Mouse (Mus musculus): ENCODE data around the gene E130308A19Rik. TPM values are rescaled to one million over a fixed set of nuclear protein-coding genes. Genes with fewer than 3 reads are reported as not detected.
A peak's percentile ranks its signal among the peaks of the same experiment; 100 is the strongest.

E130308A19Rik gene
- polyA plus RNA-seq, 1 experiment from 2014 or later, result 30.5 TPM

GRCm38 (mm10) chr4:59764950-59765349, 138.9 kb downstream of the E130308A19Rik start:
- WGBS (ENCODE audit: insufficient replicate concordance), result 49% methylated on average over 7 of the region's 7 CpGs
- Histone ChIP-seq H3K4me3 (ENCODE audit: low read depth, low read length) (no peak overlapping the region), H3K4me1 (ENCODE audit: control insufficient read depth, insufficient read depth, low read length) (no peaks in the 10 kb centered on the region), H3K27ac (ENCODE audit: low read depth, low read length) (no peak overlapping the region; the same call in 1 of the 2 replicates), H3K9ac (ENCODE audit: low read depth, low read length) (no peak overlapping the region), H3K4me2 (no peak overlapping the region), H3K27me3 (ENCODE audit: control insufficient read depth, insufficient read depth, low read length) (no peaks in the 10 kb centered on the region), H3K9me3 (replicated peaks; ENCODE audit: control insufficient read depth, low read length) (no peaks in the 10 kb centered on the region), H3K36me3 (ENCODE audit: control insufficient read depth, insufficient read depth, low read length) (no peaks in the 10 kb centered on the region)
- ATAC-seq (replicated peaks; ENCODE audit: insufficient number of reproducible peaks, low FRiP score, low TSS enrichment), result no peak

- H3K27ac ChIP-seq (ENCODE audit: low read depth, low read length), result peak overlapping the region; percentile 51
- no peaks in the 10 kb centered on the region for H3K4me1 ChIP-seq (ENCODE audit: control insufficient read depth, insufficient read depth, low read length)
- WGBS (ENCODE audit: insufficient replicate concordance), result 54% methylated on average over 7 of the region's 7 CpGs
- H3K27me3 ChIP-seq (ENCODE audit: control insufficient read depth, insufficient read depth, low read length), result no peaks in the 10 kb centered on the region
- no peak overlapping the region for H3K4me2 ChIP-seq
- peaks cover 5% of the 10 kb centered on the region; the same call in 1 of the 2 replicates for H3K36me3 ChIP-seq (ENCODE audit: control insufficient read depth, insufficient read depth, low read length)
- ATAC-seq (replicated peaks; ENCODE audit: insufficient number of reproducible peaks, low FRiP score, low TSS enrichment), result peak; percentile 45; the same call in 1 of the 2 replicates
- no peak overlapping the region for H3K4me3 ChIP-seq (ENCODE audit: low read depth, low read length)
- H3K9ac ChIP-seq (ENCODE audit: low read depth, low read length), result no peak overlapping the region
- H3K9me3 ChIP-seq (replicated peaks; ENCODE audit: control insufficient read depth, low read length), result no peaks in the 10 kb centered on the region
Observed at GRCm38 (mm10) chr4:59765385-59766005, 139.5 kb downstream of the E130308A19Rik start.

GRCm38 (mm10) chr4:59767717-59768116, 141.7 kb downstream of the E130308A19Rik start:
- H3K4me2 ChIP-seq, result no peak overlapping the region
- H3K27ac ChIP-seq (ENCODE audit: low read depth, low read length), result no peak overlapping the region
- 70% methylated on average over 2 of the region's 2 CpGs for WGBS (ENCODE audit: insufficient replicate concordance)
- no peaks in the 10 kb centered on the region for H3K4me1 ChIP-seq (ENCODE audit: control insufficient read depth, insufficient read depth, low read length)
- no peaks in the 10 kb centered on the region for H3K27me3 ChIP-seq (ENCODE audit: control insufficient read depth, insufficient read depth, low read length)
- H3K36me3 ChIP-seq (ENCODE audit: control insufficient read depth, insufficient read depth, low read length), result peaks cover 16% of the 10 kb centered on the region
- H3K9ac ChIP-seq (ENCODE audit: low read depth, low read length), result no peak overlapping the region
- H3K4me3 ChIP-seq (ENCODE audit: low read depth, low read length), result no peak overlapping the region
- H3K9me3 ChIP-seq (replicated peaks; ENCODE audit: control insufficient read depth, low read length), result no peaks in the 10 kb centered on the region
- ATAC-seq (replicated peaks; ENCODE audit: insufficient number of reproducible peaks, low FRiP score, low TSS enrichment), result no peak

- Histone ChIP-seq H3K4me3 (ENCODE audit: low read depth, low read length) (no peak overlapping the region), H3K4me2 (no peak overlapping the region), H3K36me3 (ENCODE audit: control insufficient read depth, insufficient read depth, low read length) (peaks cover 16% of the 10 kb centered on the region), H3K9ac (ENCODE audit: low read depth, low read length) (no peak overlapping the region), H3K9me3 (replicated peaks; ENCODE audit: control insufficient read depth, low read length) (no peaks in the 10 kb centered on the region), H3K27ac (ENCODE audit: low read depth, low read length) (no peak overlapping the region), H3K4me1 (ENCODE audit: control insufficient read depth, insufficient read depth, low read length) (peaks cover 3% of the 10 kb centered on the region), H3K27me3 (ENCODE audit: control insufficient read depth, insufficient read depth, low read length) (no peaks in the 10 kb centered on the region)
- 62% methylated on average over 17 of the region's 17 CpGs for WGBS (ENCODE audit: insufficient replicate concordance)
- ATAC-seq (replicated peaks; ENCODE audit: insufficient number of reproducible peaks, low FRiP score, low TSS enrichment), result no peak
Observed at GRCm38 (mm10) chr4:59772171-59772879, 146.3 kb downstream of the E130308A19Rik start.

- H3K9me3 ChIP-seq (replicated peaks; ENCODE audit: control insufficient read depth, low read length), result no peaks in the 10 kb centered on the region
- peak; percentile 60; the same call in 1 of the 2 replicates for ATAC-seq (replicated peaks; ENCODE audit: insufficient number of reproducible peaks, low FRiP score, low TSS enrichment)
- no peak overlapping the region for H3K9ac ChIP-seq (ENCODE audit: low read depth, low read length)
- H3K4me1 ChIP-seq (ENCODE audit: control insufficient read depth, insufficient read depth, low read length), result peaks cover 16% of the 10 kb centered on the region
- no peaks in the 10 kb centered on the region for H3K27me3 ChIP-seq (ENCODE audit: control insufficient read depth, insufficient read depth, low read length)
- H3K27ac ChIP-seq (ENCODE audit: low read depth, low read length), result peak overlapping the region; percentile 77
- 52% methylated on average over 3 of the region's 3 CpGs for WGBS (ENCODE audit: insufficient replicate concordance)
- H3K4me3 ChIP-seq (ENCODE audit: low read depth, low read length), result no peak overlapping the region
- H3K36me3 ChIP-seq (ENCODE audit: control insufficient read depth, insufficient read depth, low read length), result no peaks in the 10 kb centered on the region; the same call in 1 of the 2 replicates
- H3K4me2 ChIP-seq, result no peak overlapping the region
Observed at GRCm38 (mm10) chr4:59777828-59778227, 151.8 kb downstream of the E130308A19Rik start.

GRCm38 (mm10) chr4:59780568-59780967, 154.6 kb downstream of the E130308A19Rik start:
- H3K27me3 ChIP-seq (ENCODE audit: control insufficient read depth, insufficient read depth, low read length), result no peaks in the 10 kb centered on the region
- WGBS (ENCODE audit: insufficient replicate concordance), result 55% methylated on average over 1 of the region's 1 CpGs

GRCm38 (mm10) chr4:59782853-59783684, 157.1 kb downstream of the E130308A19Rik start:
- peak; percentile 64 for ATAC-seq (replicated peaks; ENCODE audit: insufficient number of reproducible peaks, low FRiP score, low TSS enrichment)
- under 1% methylated on average over 47 of the region's 47 CpGs for WGBS (ENCODE audit: insufficient replicate concordance)

More at GRCm38 (mm10) chr4:59780568-59780967, 154.6 kb downstream of the E130308A19Rik start:
- ATAC-seq (replicated peaks; ENCODE audit: insufficient number of reproducible peaks, low FRiP score, low TSS enrichment), result no peak
- H3K27ac ChIP-seq (ENCODE audit: low read depth, low read length), result no peak overlapping the region
- no peak overlapping the region for H3K9ac ChIP-seq (ENCODE audit: low read depth, low read length)
- H3K4me1 ChIP-seq (ENCODE audit: control insufficient read depth, insufficient read depth, low read length), result peaks cover 16% of the 10 kb centered on the region
- no peaks in the 10 kb centered on the region for H3K9me3 ChIP-seq (replicated peaks; ENCODE audit: control insufficient read depth, low read length)
- H3K36me3 ChIP-seq (ENCODE audit: control insufficient read depth, insufficient read depth, low read length), result no peaks in the 10 kb centered on the region; the same call in 1 of the 2 replicates
- H3K4me3 ChIP-seq (ENCODE audit: low read depth, low read length), result no peak overlapping the region
- H3K4me2 ChIP-seq, result no peak overlapping the region

GRCm38 (mm10) chr4:59783685-59784279, 157.8 kb downstream of the E130308A19Rik start:
- no peaks in the 10 kb centered on the region for H3K27me3 ChIP-seq (ENCODE audit: control insufficient read depth, insufficient read depth, low read length)
- no peaks in the 10 kb centered on the region for H3K36me3 ChIP-seq (ENCODE audit: control insufficient read depth, insufficient read depth, low read length)
- H3K4me2 ChIP-seq, result peak overlapping the region; percentile 92
- peak; percentile 91 for ATAC-seq (replicated peaks; ENCODE audit: insufficient number of reproducible peaks, low FRiP score, low TSS enrichment)
- H3K27ac ChIP-seq (ENCODE audit: low read depth, low read length), result peak overlapping the region; percentile 85
- peak overlapping the region; percentile 96 for H3K9ac ChIP-seq (ENCODE audit: low read depth, low read length)
- H3K4me3 ChIP-seq (ENCODE audit: low read depth, low read length), result peak overlapping the region; percentile 100
- 1% methylated on average over 35 of the region's 36 CpGs for WGBS (ENCODE audit: insufficient replicate concordance)
- H3K9me3 ChIP-seq (replicated peaks; ENCODE audit: control insufficient read depth, low read length), result no peaks in the 10 kb centered on the region
- H3K4me1 ChIP-seq (ENCODE audit: control insufficient read depth, insufficient read depth, low read length), result peaks cover 3% of the 10 kb centered on the region; the same call in 1 of the 2 replicates

More at GRCm38 (mm10) chr4:59782853-59783684, 157.1 kb downstream of the E130308A19Rik start:
- Histone ChIP-seq H3K4me3 (ENCODE audit: low read depth, low read length) (peak overlapping the region; percentile 100), H3K9me3 (replicated peaks; ENCODE audit: control insufficient read depth, low read length) (no peaks in the 10 kb centered on the region), H3K9ac (ENCODE audit: low read depth, low read length) (peak overlapping the region; percentile 96), H3K27ac (ENCODE audit: low read depth, low read length) (peak overlapping the region; percentile 85), H3K4me1 (ENCODE audit: control insufficient read depth, insufficient read depth, low read length) (peaks cover 6% of the 10 kb centered on the region; the same call in 1 of the 2 replicates), H3K27me3 (ENCODE audit: control insufficient read depth, insufficient read depth, low read length) (no peaks in the 10 kb centered on the region), H3K36me3 (ENCODE audit: control insufficient read depth, insufficient read depth, low read length) (no peaks in the 10 kb centered on the region; the same call in 1 of the 2 replicates), H3K4me2 (peak overlapping the region; percentile 92)

Data from heart, embryonic 11.5 days (tissue).